Mouse (Mus musculus) liver, embryonic 16.5 days (tissue): ENCODE results near the gene Ms4a10. TPM values are rescaled to one million over a fixed set of nuclear protein-coding genes. Genes with fewer than 3 reads are reported as not detected.
A peak's percentile ranks its signal among the peaks of the same experiment; 100 is the strongest.

ENCODE experiments used
- ATAC-seq: fragments of 200-750 bp; cut with Nextera tagmentation; 2 replicates; pipeline ENCODE4 v1.8.0; 2017; ENCODE audit warnings: low read depth, mild to moderate bottlenecking, moderate number of reproducible peaks, moderate library complexity
- H3K27ac ChIP-seq: fragments of 300-500 bp; sonication (generic); 2 replicates; pipeline ENCODE4 v1.5.1; 2014; ENCODE audit warnings: mild to moderate bottlenecking, low read length
- H3K27me3 ChIP-seq: fragments of 300-500 bp; sonication (generic); 2 replicates; pipeline ENCODE4 v1.6.1; 2014; ENCODE audit warnings: low read depth, low read length, mixed read lengths; ENCODE audit not compliant: control insufficient read depth, insufficient read depth
- H3K36me3 ChIP-seq: fragments of 300-500 bp; sonication (generic); 2 replicates; pipeline ENCODE4 v1.6.1; 2014; ENCODE audit warnings: mild to moderate bottlenecking; ENCODE audit not compliant: control insufficient read depth, insufficient read depth
- H3K4me1 ChIP-seq: fragments of 300-500 bp; sonication (generic); 2 replicates; pipeline ENCODE4 v1.6.1; 2014; ENCODE audit warnings: low read depth, low read length, mixed read lengths; ENCODE audit not compliant: control insufficient read depth
- H3K4me2 ChIP-seq: fragments of 300-500 bp; sonication (generic); 2 replicates; pipeline ENCODE4 v1.6.1; 2014; ENCODE audit warnings: low read depth, low read length, mixed read lengths
- H3K4me3 ChIP-seq: fragments of 300-500 bp; sonication (generic); 2 replicates; pipeline ENCODE4 v1.5.1; 2014; ENCODE audit warnings: low read depth, mild to moderate bottlenecking, low read length
- H3K9ac ChIP-seq: fragments of 300-500 bp; sonication (generic); 2 replicates; pipeline ENCODE4 v1.6.1; 2014; ENCODE audit warnings: low read depth, low read length
- H3K9me3 ChIP-seq: fragments of 300-500 bp; sonication (generic); replicated peaks from 2 replicates; pipeline ENCODE4 v1.6.1; 2016; ENCODE audit warnings: low read length; ENCODE audit not compliant: control insufficient read depth
- WGBS: fragments of 180-500 bp; shearing (Covaris S2); extraction: QIAGEN DNeasy Blood & Tissue Kit; methylation state at CpG from one replicate; pipeline ENCODE4 v1.1.7; 2014; ENCODE audit not compliant: insufficient replicate concordance; 5-methylcytosine and 5-hydroxymethylcytosine counted together
- polyA plus RNA-seq: library from polyadenylated mRNA; unstranded; fragments of >200 nt; fragmentation: Nextera tagmentation; extraction: Ambion mirVana; gene quantifications from 2 replicates; pipeline ENCODE4 v1.2.1, GENCODE M21; 2015

Ms4a10 gene
- 0.31 TPM in 1 of 2 replicates, not detected in the other for polyA plus RNA-seq

DNA sequence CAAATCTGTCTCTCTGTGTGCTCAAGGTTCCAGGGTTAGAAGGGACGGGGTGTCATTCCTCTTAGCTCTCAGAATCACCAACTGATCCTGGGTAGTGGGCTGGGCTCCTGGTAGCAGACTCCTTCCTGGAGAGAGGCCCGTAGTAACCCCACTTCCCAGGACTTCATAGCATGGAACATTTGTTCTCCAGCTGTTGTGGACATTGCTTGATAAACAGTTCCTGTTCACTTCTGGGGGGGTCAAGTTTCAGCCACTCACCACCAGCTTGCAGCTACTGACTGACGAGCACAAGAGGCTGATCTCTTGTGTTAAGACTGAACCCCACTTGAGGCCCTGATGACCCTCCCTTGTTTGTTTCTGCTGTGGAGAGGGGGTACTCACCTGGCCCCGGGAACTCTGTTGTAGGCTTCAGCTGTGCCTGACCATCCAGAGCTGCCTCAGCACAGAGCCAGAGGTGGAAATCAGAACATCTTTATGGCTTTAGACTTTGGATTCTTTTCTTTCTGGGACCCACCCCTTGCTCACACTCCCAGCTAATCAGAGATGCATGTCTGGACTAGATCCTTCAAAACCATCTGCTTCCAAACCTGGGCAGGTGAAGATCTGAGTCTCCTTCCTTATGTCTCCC is at the start of gene Ms4a10:
Gene Ms4a10, minus strand, starts transcription at position 433 of the 628 bp plus-strand sequence.
- Histone ChIP-seq H3K9me3 (no peaks in the 10 kb centered on the region), H3K27me3 (no peaks in the 10 kb centered on the region), H3K27ac (no peak within 1 kb of the TSS), H3K4me1 (peaks cover under 1% of the 10 kb centered on the region), H3K9ac (no peak within 1 kb of the TSS), H3K36me3 (no peaks in the 10 kb centered on the region), H3K4me3 (no peak within 1 kb of the TSS), H3K4me2 (no peak within 1 kb of the TSS)
- ATAC-seq = no peak
- WGBS = 41% methylated on average over 4 of the region's 4 CpGs

GRCm38 (mm10) chr19:11022382-11022781 is 47.9 kb upstream of the Ms4a10 start:
- H3K27ac ChIP-seq = no peak overlapping the region
- ATAC-seq = no peak

DNA sequence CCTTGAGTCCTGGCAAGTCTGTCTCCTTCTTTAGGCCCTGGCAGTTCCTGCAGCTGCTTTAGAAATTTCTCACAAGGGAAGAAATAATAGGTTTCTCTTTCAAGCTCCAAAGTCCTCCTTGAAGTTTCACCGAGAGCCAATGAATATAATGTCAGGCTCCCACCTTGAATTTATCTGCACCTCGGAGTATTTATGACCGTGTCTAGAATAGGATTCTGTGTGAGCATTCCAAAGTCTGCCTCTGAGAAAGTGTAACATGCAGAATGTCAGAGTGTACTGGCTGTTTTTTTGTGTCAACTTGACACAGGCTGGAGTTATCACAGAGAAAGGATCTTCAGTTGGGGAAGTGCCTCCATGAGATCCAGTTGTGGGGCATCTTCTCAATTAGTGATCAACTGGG is 43.4 kb upstream of the Ms4a10 start, which contains the start of gene Ms4a18:
Gene Ms4a18, minus strand, starts transcription at position 141 of the 400 bp plus-strand sequence.
- no peak for ATAC-seq
- Histone ChIP-seq H3K4me3 (no peak within 1 kb of the TSS), H3K4me1 (no peaks in the 10 kb centered on the region), H3K9me3 (no peaks in the 10 kb centered on the region), H3K36me3 (no peaks in the 10 kb centered on the region), H3K27ac (no peak within 1 kb of the TSS), H3K4me2 (no peak within 1 kb of the TSS), H3K9ac (no peak within 1 kb of the TSS), H3K27me3 (no peaks in the 10 kb centered on the region)
- WGBS = 49% methylated on average over 3 of the region's 3 CpGs

More at GRCm38 (mm10) chr19:11022382-11022781, 47.9 kb upstream of the Ms4a10 start:
- Histone ChIP-seq H3K36me3 (no peaks in the 10 kb centered on the region), H3K4me2 (no peak overlapping the region), H3K9me3 (no peaks in the 10 kb centered on the region), H3K4me3 (no peak overlapping the region), H3K9ac (no peak overlapping the region), H3K4me1 (no peaks in the 10 kb centered on the region), H3K27me3 (no peaks in the 10 kb centered on the region)

DNA sequence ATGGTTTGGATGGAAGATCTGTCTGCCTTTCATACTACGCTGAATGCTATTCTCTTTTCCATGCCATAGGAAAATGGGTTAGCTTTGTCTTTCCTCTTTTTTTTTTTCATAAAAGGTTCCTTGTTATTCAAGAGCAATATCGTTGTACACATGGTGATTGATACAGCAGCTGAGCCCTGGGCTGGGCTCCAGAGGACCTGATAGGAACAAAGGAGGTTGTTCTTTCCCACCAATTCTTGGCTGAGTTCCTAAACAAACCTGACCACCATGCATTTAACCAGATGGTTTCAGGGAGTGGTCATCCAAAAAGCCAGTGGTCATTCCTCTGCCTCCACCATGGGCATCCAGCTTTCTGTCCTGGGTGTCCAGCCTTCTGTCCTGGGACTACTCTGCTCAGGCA is 42.8 kb upstream of the Ms4a10 start:
- Histone ChIP-seq H3K9ac (no peak overlapping the region), H3K4me2 (no peak overlapping the region), H3K4me1 (no peaks in the 10 kb centered on the region), H3K27ac (no peak overlapping the region), H3K9me3 (no peaks in the 10 kb centered on the region), H3K4me3 (no peak overlapping the region), H3K36me3 (no peaks in the 10 kb centered on the region), H3K27me3 (no peaks in the 10 kb centered on the region)
- ATAC-seq = no peak
- 56% methylated on average over 2 of the region's 2 CpGs for WGBS

- H3K4me2 ChIP-seq = no peak overlapping the region
Observed at GRCm38 (mm10) chr19:11015998-11016397, 41.5 kb upstream of the Ms4a10 start.

GRCm38 (mm10) chr19:11015468-11015867 is 41.0 kb upstream of the Ms4a10 start:
- Histone ChIP-seq H3K36me3 (no peaks in the 10 kb centered on the region), H3K4me2 (no peak overlapping the region), H3K9ac (no peak overlapping the region), H3K27me3 (no peaks in the 10 kb centered on the region), H3K4me1 (no peaks in the 10 kb centered on the region), H3K9me3 (no peaks in the 10 kb centered on the region), H3K4me3 (no peak overlapping the region), H3K27ac (no peak overlapping the region)
- peak; percentile 62 for ATAC-seq

More at GRCm38 (mm10) chr19:11015998-11016397, 41.5 kb upstream of the Ms4a10 start:
- H3K4me1 ChIP-seq = no peaks in the 10 kb centered on the region
- H3K4me3 ChIP-seq = no peak overlapping the region
- H3K9me3 ChIP-seq = no peaks in the 10 kb centered on the region
- H3K27ac ChIP-seq = no peak overlapping the region
- no peak overlapping the region for H3K9ac ChIP-seq
- ATAC-seq = no peak
- no peaks in the 10 kb centered on the region for H3K36me3 ChIP-seq
- WGBS = 62% methylated on average over 1 of the region's 1 CpGs
- no peaks in the 10 kb centered on the region for H3K27me3 ChIP-seq

- no peak for ATAC-seq
- no peaks in the 10 kb centered on the region for H3K36me3 ChIP-seq
- H3K9ac ChIP-seq = no peak within 1 kb of the TSS
- no peaks in the 10 kb centered on the region for H3K9me3 ChIP-seq
- no peak within 1 kb of the TSS for H3K4me3 ChIP-seq
- no peaks in the 10 kb centered on the region for H3K4me1 ChIP-seq
- no peak within 1 kb of the TSS for H3K27ac ChIP-seq
- no peak within 1 kb of the TSS for H3K4me2 ChIP-seq
- H3K27me3 ChIP-seq = no peaks in the 10 kb centered on the region
- WGBS = 63% methylated on average over 7 of the region's 7 CpGs
Observed at GRCm38 (mm10) chr19:10993150-10993549, 18.7 kb upstream of the Ms4a10 start, which contains the start of gene Ms4a15. TSS of gene Ms4a15 (minus strand) at chr19:10993250.

DNA sequence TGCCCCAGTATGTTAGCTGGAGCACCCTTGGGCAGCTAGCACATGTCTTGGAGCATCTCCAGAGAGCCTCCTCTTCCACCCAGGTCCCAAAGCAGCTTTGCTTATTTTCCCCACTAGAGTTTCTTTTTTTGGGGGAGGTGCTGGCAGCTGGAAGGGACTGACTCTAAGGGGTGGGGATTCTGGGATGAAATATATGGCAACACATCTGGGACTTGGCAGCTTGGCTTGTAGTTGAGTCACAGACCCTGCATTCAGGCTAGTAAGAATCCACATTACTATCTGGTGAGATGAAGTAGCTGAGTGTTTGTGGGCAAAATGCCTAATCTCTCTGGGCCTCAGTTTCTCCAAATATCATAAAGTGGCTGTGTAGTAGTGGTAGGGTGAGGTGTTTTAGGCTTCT is 17.4 kb upstream of the Ms4a10 start:
- Histone ChIP-seq H3K4me2 (no peak overlapping the region), H3K4me1 (no peaks in the 10 kb centered on the region), H3K9ac (no peak overlapping the region), H3K27me3 (no peaks in the 10 kb centered on the region), H3K9me3 (no peaks in the 10 kb centered on the region), H3K27ac (no peak overlapping the region), H3K36me3 (no peaks in the 10 kb centered on the region), H3K4me3 (no peak overlapping the region)
- no peak for ATAC-seq

DNA sequence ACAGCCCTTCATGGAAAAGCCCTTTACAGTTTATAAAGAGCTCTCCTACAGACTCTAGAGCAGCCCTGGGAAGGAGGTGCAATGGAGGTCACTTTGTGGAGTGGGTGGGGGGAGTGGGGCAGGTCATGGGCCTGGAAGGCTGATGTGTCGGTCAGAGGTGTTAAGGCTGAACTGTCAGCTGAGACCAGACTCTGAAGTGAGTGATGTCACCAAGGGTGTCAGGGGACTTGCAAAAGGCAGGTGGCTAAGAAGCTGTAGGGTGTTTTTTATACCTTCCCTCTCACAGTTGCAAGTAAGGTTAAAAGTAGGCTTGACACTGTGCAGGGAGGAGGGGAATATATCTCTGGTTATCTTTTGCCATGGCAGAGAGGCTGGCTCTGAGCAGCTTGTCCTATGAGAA is 16.3 kb upstream of the Ms4a10 start:
- Histone ChIP-seq H3K4me2 (no peak overlapping the region), H3K4me3 (no peak overlapping the region), H3K27me3 (no peaks in the 10 kb centered on the region), H3K9ac (no peak overlapping the region), H3K9me3 (no peaks in the 10 kb centered on the region), H3K27ac (no peak overlapping the region), H3K4me1 (no peaks in the 10 kb centered on the region), H3K36me3 (no peaks in the 10 kb centered on the region)
- WGBS = 64% methylated on average over 1 of the region's 1 CpGs
- no peak for ATAC-seq
